15 mouse cellular contexts compared by ENCODE assay signal in genomic region chr11:100892435-100892834, GRCm38 (mm10). TPM values are rescaled to one million over a fixed set of nuclear protein-coding genes. Genes with fewer than 3 reads are reported as not detected.
DNase-seq lines count a peak whose midpoint lies in the region; ATAC-seq lines count a peak whose summit lies in the region.
"Had no signal": no experiment of that assay in that cellular context is flagged by ENCODE, and none has a peak within 500 bp of the region (broad histone marks: within the 10 kb centered on the region; RNA-seq: fewer than 3 reads in every experiment).

No protein-coding gene starts in this region.

- 0 out of 2 replicates have a peak overlapping the region, but pooled peaks have one; percentile 22 for H3K9ac ChIP-seq in neural tube, embryonic 13.5 days
- H3K9ac ChIP-seq in neural tube, embryonic 15.5 days (replicated peaks) = no peak overlapping the region
- no peak overlapping the region for H3K9ac ChIP-seq in heart, embryonic 15.5 days
- H3K9ac ChIP-seq: kidney, embryonic 15.5 days had no signal

- H3K4me3 ChIP-seq in neural tube, embryonic 13.5 days = no peak overlapping the region
- no peak overlapping the region for H3K4me3 ChIP-seq in neural tube, embryonic 15.5 days (replicated peaks)
- no peak overlapping the region for H3K4me3 ChIP-seq in heart, embryonic 15.5 days
- H3K4me3 ChIP-seq: kidney, embryonic 15.5 days; layer of hippocampus, adult 2 months had no signal

- H3K27me3 ChIP-seq in neural tube, embryonic 13.5 days = no peaks in the 10 kb centered on the region
- H3K27me3 ChIP-seq in neural tube, embryonic 15.5 days (replicated peaks) = no peaks in the 10 kb centered on the region
- H3K27me3 ChIP-seq in heart, embryonic 15.5 days = no peaks in the 10 kb centered on the region
- H3K27me3 ChIP-seq: kidney, embryonic 15.5 days had no signal

- H3K4me2 ChIP-seq in neural tube, embryonic 13.5 days = no peak overlapping the region
- no peak overlapping the region for H3K4me2 ChIP-seq in neural tube, embryonic 15.5 days
- H3K4me2 ChIP-seq in heart, embryonic 15.5 days = no peak overlapping the region
- H3K4me2 ChIP-seq: kidney, embryonic 15.5 days had no signal

- peaks cover 82% of the 10 kb centered on the region for H3K36me3 ChIP-seq in neural tube, embryonic 13.5 days
- peaks cover 37% of the 10 kb centered on the region for H3K36me3 ChIP-seq in neural tube, embryonic 15.5 days
- H3K36me3 ChIP-seq in heart, embryonic 15.5 days = peaks cover 45% of the 10 kb centered on the region

- no peak for ATAC-seq in neural tube, embryonic 13.5 days (ENCODE audit: low read depth)
- no peak for ATAC-seq in neural tube, embryonic 15.5 days (ENCODE audit: low FRiP score)
- no peak; the same call in 1 of the 2 replicates for ATAC-seq in heart, embryonic 15.5 days (replicated peaks; ENCODE audit: insufficient number of reproducible peaks, insufficient read depth, low FRiP score, low read depth)

- WGBS in neural tube, embryonic 13.5 days = 82% methylated on average over 5 of the region's 5 CpGs
- WGBS in neural tube, embryonic 15.5 days = 89% methylated on average over 5 of the region's 5 CpGs
- WGBS in heart, embryonic 15.5 days = 58% methylated on average over 5 of the region's 5 CpGs

- no peak overlapping the region for H3K27ac ChIP-seq in neural tube, embryonic 13.5 days (replicated peaks)
- no peak overlapping the region for H3K27ac ChIP-seq in neural tube, embryonic 15.5 days (replicated peaks)
- peak overlapping the region; percentile 77 for H3K27ac ChIP-seq in heart, embryonic 15.5 days
- H3K27ac ChIP-seq: kidney, embryonic 15.5 days; layer of hippocampus, adult 2 months; stomach, postnatal 0 days had no signal

- peak; percentile 56 for DNase-seq in gastrocnemius, adult 18-20 months (ENCODE audit: low spot score)
- DNase-seq in gastrocnemius, postnatal 10 days = no peak
- peak; percentile 69 for DNase-seq in skeletal muscle tissue, adult 2 months (ENCODE audit: low read depth, low spot score)
- DNase-seq in testis, postnatal 14 days (ENCODE audit: low spot score) = no peak
- no peak for DNase-seq in Muller cell, postnatal 12 days (ENCODE audit: inconsistent ontology term)
- DNase-seq: cerebellum, adult 9-11 months; embryo, embryonic 11 days; midbrain, embryonic 14.5 days; spleen, adult 18-20 months had no signal

- 0 out of 2 replicates have a peak, but pooled peaks cover 14% of the 10 kb centered on the region for H3K4me1 ChIP-seq in neural tube, embryonic 13.5 days (replicated peaks)
- H3K4me1 ChIP-seq in neural tube, embryonic 15.5 days = peaks cover 3% of the 10 kb centered on the region; the same call in 1 of the 2 replicates
- peaks cover 32% of the 10 kb centered on the region for H3K4me1 ChIP-seq in heart, embryonic 15.5 days (replicated peaks)

- no peaks in the 10 kb centered on the region for H3K9me3 ChIP-seq in neural tube, embryonic 13.5 days
- H3K9me3 ChIP-seq in neural tube, embryonic 15.5 days (replicated peaks) = no peaks in the 10 kb centered on the region
- H3K9me3 ChIP-seq in heart, embryonic 15.5 days (replicated peaks) = no peaks in the 10 kb centered on the region
- H3K9me3 ChIP-seq: kidney, embryonic 15.5 days had no signal

RNA-seq across cellular contexts. Expression of gene Stat5a, which starts 33.3 kb away (rescaled TPM):
- total RNA-seq in gastrocnemius, adult 18-20 months (2021) = 10 to 100 TPM; 11.3 to 13.3 TPM
- total RNA-seq in gastrocnemius, postnatal 10 days (2021) = 10 to 100 TPM; 29.6 to 32.7 TPM
- 1.6 and 1.9 TPM in 2 replicates for polyA plus RNA-seq in neural tube, embryonic 13.5 days (2015; fragmentation: Nextera tagmentation; extraction: Ambion mirVana)
- 2.1 and 10.1 TPM in 2 replicates for polyA plus RNA-seq in neural tube, embryonic 15.5 days (2015; fragmentation: Nextera tagmentation; extraction: Ambion mirVana)
- polyA plus RNA-seq in heart, embryonic 15.5 days (2015; fragmentation: Nextera tagmentation; extraction: Ambion mirVana) = 6.1 and 11.9 TPM in 2 replicates

RNA-seq across cellular contexts. Expression of gene Stat5b, which starts 41.9 kb away (rescaled TPM):
- total RNA-seq in gastrocnemius, adult 18-20 months (2021) = 100 to 1,000 TPM; 125 to 170 TPM
- total RNA-seq in gastrocnemius, postnatal 10 days (2021) = 100 to 1,000 TPM; 107 to 114 TPM
- polyA plus RNA-seq in neural tube, embryonic 13.5 days (2015; fragmentation: Nextera tagmentation; extraction: Ambion mirVana) = 17.2 TPM in 2 replicates
- polyA plus RNA-seq in neural tube, embryonic 15.5 days (2015; fragmentation: Nextera tagmentation; extraction: Ambion mirVana) = 18.5 and 25.5 TPM in 2 replicates
- 25.3 and 34.6 TPM in 2 replicates for polyA plus RNA-seq in heart, embryonic 15.5 days (2015; fragmentation: Nextera tagmentation; extraction: Ambion mirVana)

RNA-seq across cellular contexts. Expression of gene Stat3, which starts 46.9 kb away (rescaled TPM):
- 10 to 100 TPM; 38.1 to 48.6 TPM for total RNA-seq in gastrocnemius, adult 18-20 months (2021)
- total RNA-seq in gastrocnemius, postnatal 10 days (2021) = 10 to 100 TPM; 49.1 to 56.7 TPM
- polyA plus RNA-seq in neural tube, embryonic 13.5 days (2015; fragmentation: Nextera tagmentation; extraction: Ambion mirVana) = 72.3 and 82.3 TPM in 2 replicates
- polyA plus RNA-seq in neural tube, embryonic 15.5 days (2015; fragmentation: Nextera tagmentation; extraction: Ambion mirVana) = 57.9 and 66.9 TPM in 2 replicates
- 50.6 and 60.8 TPM in 2 replicates for polyA plus RNA-seq in heart, embryonic 15.5 days (2015; fragmentation: Nextera tagmentation; extraction: Ambion mirVana)

Comparison
In these comparisons a context has a peak if more than half of its experiments do, and no peak if none do; other contexts are left out.
1. DNase-seq: peak in gastrocnemius, adult 18-20 months (single experiment) and skeletal muscle tissue, adult 2 months (single experiment); none in gastrocnemius, postnatal 10 days (single experiment), testis, postnatal 14 days (single experiment) and Muller cell, postnatal 12 days (single experiment).